In genomic region chr14:20181466-20181921, GRCm38 (mm10) we compare ENCODE assay signal across 1 mouse cellular context.
A peak's percentile ranks its signal among the peaks of the same experiment; 100 is the strongest.
TF ChIP-seq lines count a peak whose summit lies in the region.

Gene Kcnk5, minus strand, starts transcription at chr14:20181809.

TF ChIP-seq in CH12.LX, 34 proteins besides CTCF, POLR2A, EP300 and RAD21 (continued from another document):
- TF ChIP-seq ZMIZ1 (IDR thresholded peaks at IDR 0.05; ENCODE audit: low read depth, low read length) (peak; percentile 98), MAZ (IDR thresholded peaks at IDR 0.05; ENCODE audit: low read depth, low read length) (0 out of 2 replicates have a peak, but pooled peaks have one; percentile 35), JUN (IDR thresholded peaks at IDR 0.05; ENCODE audit: insufficient read depth, low read depth, low read length) (no peak), SIN3A (IDR thresholded peaks at IDR 0.05; ENCODE audit: low read length) (peak; percentile 90)
